Mouse (Mus musculus) hindbrain, embryonic 11.5 days (tissue): ENCODE data around the gene Baz1a. TPM values are rescaled to one million over a fixed set of nuclear protein-coding genes. Genes with fewer than 3 reads are reported as not detected.
"Not testable (repeated sequence)": the region's sequence is repeated elsewhere in the genome, so short reads cannot be mapped to it uniquely, and the experiment has no call there.

ENCODE experiments used
- ATAC-seq: fragments of 200-750 bp; cut with Nextera tagmentation; 2 replicates; pipeline ENCODE4 v1.8.0; 2017; ENCODE audit warnings: mild to moderate bottlenecking, moderate TSS enrichment, moderate library complexity; ENCODE audit not compliant: low FRiP score
- DNase-seq: peaks from one replicate; pipeline ENCODE4 v3.0.0-alpha.2; 2015; ENCODE audit warnings: low spot score
- H3K27ac ChIP-seq: fragments of 300-500 bp; sonication (generic); 2 replicates; pipeline ENCODE4 v1.5.1; 2014; ENCODE audit warnings: mild to moderate bottlenecking, low read depth, low read length
- H3K27me3 ChIP-seq: fragments of 300-500 bp; sonication (generic); 2 replicates; pipeline ENCODE4 v1.6.1; 2014; ENCODE audit warnings: mild to moderate bottlenecking, low read length, moderate library complexity, mixed read lengths; ENCODE audit not compliant: control insufficient read depth, insufficient read depth
- H3K36me3 ChIP-seq: fragments of 300-500 bp; sonication (generic); 2 replicates; pipeline ENCODE4 v1.6.1; 2014; ENCODE audit warnings: mild to moderate bottlenecking, low read length, moderate library complexity, mixed read lengths; ENCODE audit not compliant: control insufficient read depth, insufficient read depth
- H3K4me1 ChIP-seq: fragments of 300-500 bp; sonication (generic); replicated peaks from 2 replicates; pipeline ENCODE4 v1.6.1; 2014; ENCODE audit warnings: low read length, mixed read lengths; ENCODE audit not compliant: control insufficient read depth, insufficient read depth
- H3K4me2 ChIP-seq: fragments of 300-500 bp; sonication (generic); replicated peaks from 2 replicates; pipeline ENCODE4 v1.6.1; 2014; ENCODE audit warnings: mild to moderate bottlenecking, low read depth, low read length
- H3K4me3 ChIP-seq: fragments of 300-500 bp; sonication (generic); 2 replicates; pipeline ENCODE4 v1.5.1; 2014; ENCODE audit warnings: low read depth, low read length
- H3K9ac ChIP-seq: fragments of 300-500 bp; sonication (generic); 2 replicates; pipeline ENCODE4 v1.6.1; 2014; ENCODE audit warnings: low read depth, low read length
- H3K9me3 ChIP-seq: fragments of 300-500 bp; sonication (generic); 2 replicates; pipeline ENCODE4 v1.6.1; 2016; ENCODE audit warnings: low read length; ENCODE audit not compliant: control insufficient read depth
- WGBS: fragments of 180-500 bp; shearing (Covaris S2); extraction: QIAGEN DNeasy Blood & Tissue Kit; methylation state at CpG from one replicate; pipeline ENCODE4 v1.1.7; 2014; 5-methylcytosine and 5-hydroxymethylcytosine counted together
- polyA plus RNA-seq: library from polyadenylated mRNA; unstranded; fragments of >200 nt; fragmentation: Nextera tagmentation; extraction: Ambion mirVana; gene quantifications from 2 replicates; pipeline ENCODE4 v1.2.1, GENCODE M21; 2014

The Baz1a gene
- polyA plus RNA-seq, 1 experiment from 2014 or later, result 42.1 TPM

- H3K9me3 ChIP-seq, result no peaks in the 10 kb centered on the region
- no peak overlapping the region for H3K27ac ChIP-seq
- no peak for ATAC-seq
- WGBS, result 82% methylated on average over 6 of the region's 6 CpGs
- no peaks in the 10 kb centered on the region for H3K27me3 ChIP-seq
- no peak overlapping the region for H3K4me3 ChIP-seq
- H3K4me1 ChIP-seq, result no peaks in the 10 kb centered on the region
- H3K4me2 ChIP-seq, result no peak overlapping the region
- H3K9ac ChIP-seq, result no peak overlapping the region
- DNase-seq, result no peak
- no peaks in the 10 kb centered on the region for H3K36me3 ChIP-seq
Observed at GRCm38 (mm10) chr12:54980532-54980931, 33.6 kb downstream of the Baz1a start.

- no peaks in the 10 kb centered on the region for H3K4me1 ChIP-seq
- no peak overlapping the region for H3K4me2 ChIP-seq
- DNase-seq, result no peak
- no peaks in the 10 kb centered on the region for H3K27me3 ChIP-seq
- no peak for ATAC-seq
- no peak overlapping the region for H3K27ac ChIP-seq
- 85% methylated on average over 3 of the region's 3 CpGs for WGBS
- H3K4me3 ChIP-seq, result no peak overlapping the region
- no peak overlapping the region for H3K9ac ChIP-seq
- H3K9me3 ChIP-seq, result no peaks in the 10 kb centered on the region
- H3K36me3 ChIP-seq, result no peaks in the 10 kb centered on the region
Observed at GRCm38 (mm10) chr12:54969033-54969432, 45.1 kb downstream of the Baz1a start.

GRCm38 (mm10) chr12:54965532-54966160 is 48.5 kb downstream of the Baz1a start:
- H3K9ac ChIP-seq, result no peak overlapping the region
- H3K27me3 ChIP-seq, result no peaks in the 10 kb centered on the region
- 95% methylated on average over 4 of the region's 4 CpGs for WGBS
- no peak overlapping the region for H3K4me3 ChIP-seq
- no peak overlapping the region for H3K4me2 ChIP-seq
- ATAC-seq (no peak), DNase-seq (no peak)
- H3K4me1 ChIP-seq, result no peaks in the 10 kb centered on the region
- H3K36me3 ChIP-seq, result no peaks in the 10 kb centered on the region
- no peak overlapping the region for H3K27ac ChIP-seq
- no peaks in the 10 kb centered on the region for H3K9me3 ChIP-seq

GRCm38 (mm10) chr12:54959569-54959968 is 54.6 kb downstream of the Baz1a start:
- no peak for ATAC-seq

GRCm38 (mm10) chr12:54956974-54957373 is 57.2 kb downstream of the Baz1a start:
- no peak overlapping the region for H3K4me3 ChIP-seq
- WGBS, result 86% methylated on average over 2 of the region's 2 CpGs
- H3K4me2 ChIP-seq, result no peak overlapping the region
- no peak overlapping the region for H3K9ac ChIP-seq
- no peaks in the 10 kb centered on the region for H3K36me3 ChIP-seq
- H3K4me1 ChIP-seq, result no peaks in the 10 kb centered on the region
- H3K9me3 ChIP-seq, result no peaks in the 10 kb centered on the region
- H3K27ac ChIP-seq, result no peak overlapping the region
- no peak for DNase-seq
- no peaks in the 10 kb centered on the region for H3K27me3 ChIP-seq
- no peak for ATAC-seq

More at GRCm38 (mm10) chr12:54959569-54959968, 54.6 kb downstream of the Baz1a start:
- DNase-seq, result no peak
- Histone ChIP-seq H3K4me3 (no peak overlapping the region), H3K27me3 (no peaks in the 10 kb centered on the region), H3K4me1 (no peaks in the 10 kb centered on the region), H3K36me3 (no peaks in the 10 kb centered on the region), H3K27ac (no peak overlapping the region), H3K9ac (no peak overlapping the region), H3K9me3 (no peaks in the 10 kb centered on the region), H3K4me2 (no peak overlapping the region)
- 85% methylated on average over 2 of the region's 2 CpGs for WGBS

- no peak overlapping the region for H3K4me3 ChIP-seq
- no peak overlapping the region for H3K9ac ChIP-seq
- no peaks in the 10 kb centered on the region for H3K36me3 ChIP-seq
- ATAC-seq (no peak), DNase-seq (no peak)
- H3K27me3 ChIP-seq, result no peaks in the 10 kb centered on the region
- no peaks in the 10 kb centered on the region for H3K4me1 ChIP-seq
- H3K27ac ChIP-seq, result no peak overlapping the region
- H3K9me3 ChIP-seq, result no peaks in the 10 kb centered on the region
- no peak overlapping the region for H3K4me2 ChIP-seq
- WGBS, result 91% methylated on average over 4 of the region's 4 CpGs
Observed at GRCm38 (mm10) chr12:54956457-54956856, 57.7 kb downstream of the Baz1a start.

- no peaks in the 10 kb centered on the region for H3K36me3 ChIP-seq
- DNase-seq (no peak), ATAC-seq (no peak)
- H3K9me3 ChIP-seq, result no peaks in the 10 kb centered on the region
- no peaks in the 10 kb centered on the region for H3K27me3 ChIP-seq
- 76% methylated on average over 6 of the region's 6 CpGs for WGBS
- H3K27ac ChIP-seq, result no peak overlapping the region
- H3K4me2 ChIP-seq, result no peak overlapping the region
- H3K4me1 ChIP-seq, result peaks cover 3% of the 10 kb centered on the region; the same call in 1 of the 2 replicates
- H3K4me3 ChIP-seq, result no peak overlapping the region
- no peak overlapping the region for H3K9ac ChIP-seq
Observed at GRCm38 (mm10) chr12:54946116-54946515, 68.0 kb downstream of the Baz1a start.

GRCm38 (mm10) chr12:54942586-54943157 is 71.5 kb downstream of the Baz1a start:
- H3K36me3 ChIP-seq, H3K4me1 ChIP-seq, H3K27me3 ChIP-seq, ATAC-seq, H3K9me3 ChIP-seq, DNase-seq, H3K4me2 ChIP-seq, H3K9ac ChIP-seq, H3K4me3 ChIP-seq, H3K27ac ChIP-seq: not testable (repeated sequence)
- 93% methylated on average over 6 of the region's 6 CpGs for WGBS
